Mouse (Mus musculus) kidney, embryonic 14.5 days (tissue): ENCODE measurements around the gene Slc45a1. TPM values are rescaled to one million over a fixed set of nuclear protein-coding genes. Genes with fewer than 3 reads are reported as not detected.

Experiments
- ATAC-seq: fragments of 200-750 bp; cut with Nextera tagmentation; 2 replicates; pipeline ENCODE4 v1.8.0; 2017; ENCODE audit warnings: moderate number of reproducible peaks, mild to moderate bottlenecking, moderate TSS enrichment, moderate library complexity; ENCODE audit not compliant: low FRiP score, low TSS enrichment
- H3K27ac ChIP-seq: fragments of 300-500 bp; sonication (generic); 2 replicates; pipeline ENCODE4 v1.5.1; 2014; ENCODE audit warnings: low read depth, mild to moderate bottlenecking, low read length, moderate library complexity, mixed read lengths
- H3K27me3 ChIP-seq: fragments of 300-500 bp; sonication (generic); 2 replicates; pipeline ENCODE4 v1.6.1; 2014; ENCODE audit warnings: mild to moderate bottlenecking, low read length; ENCODE audit not compliant: control insufficient read depth, insufficient read depth
- H3K36me3 ChIP-seq: fragments of 300-500 bp; sonication (generic); 2 replicates; pipeline ENCODE4 v1.6.1; 2014; ENCODE audit warnings: low read length, mixed read lengths; ENCODE audit not compliant: control insufficient read depth, insufficient read depth
- H3K4me1 ChIP-seq: fragments of 300-500 bp; sonication (generic); 2 replicates; pipeline ENCODE4 v1.6.1; 2014; ENCODE audit warnings: low read length, mixed read lengths; ENCODE audit not compliant: control insufficient read depth, insufficient read depth
- H3K4me2 ChIP-seq: fragments of 300-500 bp; sonication (generic); replicated peaks from 2 replicates; pipeline ENCODE4 v1.6.1; 2014; ENCODE audit warnings: low read depth, mild to moderate bottlenecking, low read length
- H3K4me3 ChIP-seq: fragments of 300-500 bp; sonication (generic); 2 replicates; pipeline ENCODE4 v1.5.1; 2014; ENCODE audit warnings: mild to moderate bottlenecking, low read length
- H3K9ac ChIP-seq: fragments of 300-500 bp; sonication (generic); 2 replicates; pipeline ENCODE4 v1.6.1; 2014; ENCODE audit warnings: low read depth, mild to moderate bottlenecking, low read length, moderate library complexity
- H3K9me3 ChIP-seq: fragments of 300-500 bp; sonication (generic); 2 replicates; pipeline ENCODE4 v1.6.1; 2016; ENCODE audit warnings: low read length; ENCODE audit not compliant: control insufficient read depth
- WGBS: fragments of 180-500 bp; shearing (Covaris S2); extraction: QIAGEN DNeasy Blood & Tissue Kit; methylation state at CpG from one replicate; pipeline ENCODE4 v1.1.7; 2014; 5-methylcytosine and 5-hydroxymethylcytosine counted together
- polyA plus RNA-seq: library from polyadenylated mRNA; unstranded; fragments of >200 nt; fragmentation: Nextera tagmentation; extraction: Ambion mirVana; gene quantifications from 2 replicates; pipeline ENCODE4 v1.2.1, GENCODE M21; 2014

Slc45a1 gene
- polyA plus RNA-seq, 1 experiment from 2014 or later, result not detected

GRCm38 (mm10) chr4:150644299-150644698 lies 7.7 kb downstream of the Slc45a1 start:
- ATAC-seq, result no peak
- Histone ChIP-seq H3K27me3 (no peaks in the 10 kb centered on the region), H3K4me3 (no peak overlapping the region), H3K4me1 (no peaks in the 10 kb centered on the region), H3K9me3 (no peaks in the 10 kb centered on the region), H3K4me2 (no peak overlapping the region), H3K36me3 (no peaks in the 10 kb centered on the region), H3K27ac (no peak overlapping the region), H3K9ac (no peak overlapping the region)
- 88% methylated on average over 9 of the region's 9 CpGs for WGBS

DNA sequence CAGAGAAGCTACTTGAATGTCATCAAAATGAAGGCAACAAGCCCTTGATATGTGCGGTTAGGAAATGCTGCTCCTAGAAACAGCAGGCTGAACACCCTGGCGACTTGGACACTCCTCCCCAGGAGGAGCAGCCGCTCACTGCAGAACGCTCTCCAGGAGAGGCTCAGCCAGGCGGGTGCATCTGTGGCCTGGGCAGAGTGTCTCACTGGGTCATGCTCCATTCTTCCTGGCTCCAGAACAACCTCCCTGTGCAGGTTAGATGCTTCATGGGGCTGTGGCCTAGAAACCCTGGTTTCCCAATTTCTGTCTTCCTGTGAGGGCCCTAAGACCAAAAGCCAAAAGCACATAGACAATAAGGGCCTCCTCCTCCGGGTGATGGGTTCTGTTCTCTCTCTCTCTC lies 15.3 kb downstream of the Slc45a1 start:
- H3K9ac ChIP-seq, result no peak overlapping the region
- H3K27me3 ChIP-seq, result no peaks in the 10 kb centered on the region
- no peaks in the 10 kb centered on the region for H3K4me1 ChIP-seq
- H3K4me2 ChIP-seq, result no peak overlapping the region
- no peak overlapping the region for H3K27ac ChIP-seq
- ATAC-seq, result no peak
- H3K9me3 ChIP-seq, result no peaks in the 10 kb centered on the region
- 79% methylated on average over 6 of the region's 6 CpGs for WGBS
- H3K36me3 ChIP-seq, result no peaks in the 10 kb centered on the region
- H3K4me3 ChIP-seq, result no peak overlapping the region

- Histone ChIP-seq H3K27ac (no peak overlapping the region), H3K4me3 (no peak overlapping the region), H3K27me3 (no peaks in the 10 kb centered on the region), H3K4me1 (no peaks in the 10 kb centered on the region), H3K9ac (no peak overlapping the region), H3K9me3 (no peaks in the 10 kb centered on the region), H3K36me3 (no peaks in the 10 kb centered on the region), H3K4me2 (no peak overlapping the region)
- no peak for ATAC-seq
- 87% methylated on average over 10 of the region's 10 CpGs for WGBS
These were observed 16.4 kb downstream of the Slc45a1 start for GRCm38 (mm10) chr4:150635568-150635967.

DNA sequence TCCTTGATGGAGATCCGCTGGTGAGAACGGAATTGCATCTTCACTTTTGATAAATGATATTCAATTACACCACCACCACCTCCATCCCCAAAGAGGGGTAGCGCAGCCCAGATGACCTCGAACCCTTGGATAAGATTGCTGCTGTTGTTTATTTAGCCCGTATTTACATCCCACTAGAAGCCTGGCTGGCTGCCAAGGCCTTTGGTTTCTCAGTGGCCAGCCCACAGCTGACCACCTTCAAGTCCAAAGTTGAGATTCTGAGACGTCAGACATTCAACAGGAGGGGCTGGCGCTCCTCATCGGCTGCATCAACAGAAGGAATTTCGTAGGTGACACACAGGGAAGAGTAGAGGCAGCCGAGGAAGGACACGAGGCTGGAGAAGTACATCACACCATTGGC lies 22.7 kb downstream of the Slc45a1 start:
- no peaks in the 10 kb centered on the region for H3K9me3 ChIP-seq
- 54% methylated on average over 11 of the region's 11 CpGs for WGBS
- H3K9ac ChIP-seq, result no peak overlapping the region
- H3K4me3 ChIP-seq, result no peak overlapping the region
- no peaks in the 10 kb centered on the region for H3K4me1 ChIP-seq
- no peak overlapping the region for H3K27ac ChIP-seq
- no peaks in the 10 kb centered on the region for H3K27me3 ChIP-seq
- no peaks in the 10 kb centered on the region for H3K36me3 ChIP-seq
- no peak for ATAC-seq
- H3K4me2 ChIP-seq, result no peak overlapping the region

DNA sequence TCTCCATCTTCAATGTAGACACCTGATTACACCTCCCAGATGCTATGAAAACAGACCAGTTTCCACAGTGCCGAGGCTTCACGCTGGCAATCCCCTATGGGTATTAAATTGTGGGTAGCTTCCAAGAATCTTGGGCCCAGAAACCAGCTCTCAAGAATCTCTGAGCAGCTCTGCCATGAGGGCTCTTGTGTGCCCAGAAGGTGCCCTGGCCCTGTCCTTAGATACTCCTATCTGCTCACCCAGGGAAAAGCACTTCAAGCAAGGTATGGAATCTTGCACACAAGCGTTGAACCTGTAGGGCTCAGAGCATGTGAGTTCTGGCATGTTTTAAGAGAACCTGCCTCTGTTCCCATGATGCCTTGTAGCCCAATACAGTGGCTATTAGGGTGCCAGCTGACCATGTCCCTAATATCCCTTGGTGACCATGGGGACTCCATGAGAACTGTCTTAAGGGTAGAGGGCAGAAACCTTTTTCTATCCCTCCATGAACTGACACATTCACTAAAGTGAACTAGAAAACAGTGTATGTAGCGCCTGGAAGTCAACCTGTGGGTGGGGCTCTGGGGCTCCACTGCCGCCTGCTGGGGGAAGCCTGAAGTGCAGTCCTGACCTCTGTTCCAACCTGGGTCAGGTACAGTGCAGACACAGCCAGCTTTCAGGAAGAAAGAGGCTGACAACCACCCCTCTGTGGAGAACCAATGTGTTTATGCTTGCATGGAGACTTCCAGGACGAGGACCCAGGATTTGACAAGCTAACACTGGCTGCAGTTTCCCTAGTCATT lies 25.8 kb downstream of the Slc45a1 start:
- Histone ChIP-seq H3K9me3 (no peaks in the 10 kb centered on the region), H3K9ac (no peak overlapping the region), H3K4me1 (no peaks in the 10 kb centered on the region), H3K27ac (no peak overlapping the region), H3K4me2 (no peak overlapping the region), H3K4me3 (no peak overlapping the region), H3K36me3 (peaks cover 15% of the 10 kb centered on the region; the same call in 1 of the 2 replicates), H3K27me3 (no peaks in the 10 kb centered on the region)
- WGBS, result 50% methylated on average over 6 of the region's 6 CpGs
- no peak for ATAC-seq

- H3K4me3 ChIP-seq, result no peak overlapping the region
- H3K4me2 ChIP-seq, result no peak overlapping the region
- WGBS, result 26% methylated on average over 1 of the region's 1 CpGs
- H3K27me3 ChIP-seq, result no peaks in the 10 kb centered on the region
- no peaks in the 10 kb centered on the region for H3K4me1 ChIP-seq
- ATAC-seq, result peak; percentile 76
- no peak overlapping the region for H3K27ac ChIP-seq
- H3K36me3 ChIP-seq, result peaks cover 19% of the 10 kb centered on the region; the same call in 1 of the 2 replicates
- H3K9me3 ChIP-seq, result no peaks in the 10 kb centered on the region
- H3K9ac ChIP-seq, result no peak overlapping the region
These were observed 26.5 kb downstream of the Slc45a1 start for GRCm38 (mm10) chr4:150625425-150625824.

- H3K4me3 ChIP-seq, result no peak overlapping the region
- no peak overlapping the region for H3K4me2 ChIP-seq
- no peaks in the 10 kb centered on the region for H3K4me1 ChIP-seq
- peaks cover 23% of the 10 kb centered on the region for H3K36me3 ChIP-seq
- ATAC-seq, result no peak; the same call in 1 of the 2 replicates
- H3K27me3 ChIP-seq, result no peaks in the 10 kb centered on the region
- no peaks in the 10 kb centered on the region for H3K9me3 ChIP-seq
- H3K27ac ChIP-seq, result no peak overlapping the region
- no peak overlapping the region for H3K9ac ChIP-seq
- WGBS, result 78% methylated on average over 4 of the region's 4 CpGs
These were observed 27.0 kb downstream of the Slc45a1 start for GRCm38 (mm10) chr4:150624933-150625332.

GRCm38 (mm10) chr4:150624214-150624823 lies 27.7 kb downstream of the Slc45a1 start:
- Histone ChIP-seq H3K9ac (no peak overlapping the region), H3K4me3 (no peak overlapping the region), H3K36me3 (peaks cover 28% of the 10 kb centered on the region), H3K4me1 (no peaks in the 10 kb centered on the region), H3K4me2 (no peak overlapping the region), H3K27ac (no peak overlapping the region), H3K9me3 (no peaks in the 10 kb centered on the region), H3K27me3 (no peaks in the 10 kb centered on the region)
- ATAC-seq, result no peak
- 40% methylated on average over 11 of the region's 11 CpGs for WGBS

DNA sequence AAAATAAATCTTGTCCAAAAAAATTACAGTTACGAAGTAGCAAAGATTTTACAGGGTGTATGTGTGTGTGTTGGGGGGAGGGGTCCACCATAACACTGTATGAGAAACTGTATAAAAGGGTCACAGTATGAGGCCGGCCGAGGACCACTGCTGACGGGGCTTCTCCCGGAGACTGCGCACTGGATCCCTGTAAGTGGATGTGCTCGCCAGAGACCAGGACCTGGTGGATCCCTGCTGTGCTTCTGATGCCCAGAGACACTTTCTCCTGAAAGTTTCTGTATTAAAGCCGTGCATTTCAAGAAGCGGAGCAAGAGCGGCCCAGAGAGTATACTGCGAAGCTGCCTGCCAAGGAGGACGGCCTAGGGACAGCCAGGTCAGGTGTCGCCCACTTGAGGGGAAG lies 29.3 kb downstream of the Slc45a1 start:
- Histone ChIP-seq H3K9me3 (no peaks in the 10 kb centered on the region), H3K4me1 (no peaks in the 10 kb centered on the region), H3K4me3 (no peak overlapping the region), H3K9ac (no peak overlapping the region), H3K27ac (no peak overlapping the region), H3K27me3 (no peaks in the 10 kb centered on the region), H3K36me3 (peaks cover 44% of the 10 kb centered on the region), H3K4me2 (no peak overlapping the region)
- 93% methylated on average over 13 of the region's 13 CpGs for WGBS
- ATAC-seq, result no peak
